Mouse (Mus musculus): ENCODE data around the gene Galnt2. TPM values are rescaled to one million over a fixed set of nuclear protein-coding genes. Genes with fewer than 3 reads are reported as not detected.

Galnt2 gene
- polyA plus RNA-seq, 1 experiment, result 34.1 TPM

DNA sequence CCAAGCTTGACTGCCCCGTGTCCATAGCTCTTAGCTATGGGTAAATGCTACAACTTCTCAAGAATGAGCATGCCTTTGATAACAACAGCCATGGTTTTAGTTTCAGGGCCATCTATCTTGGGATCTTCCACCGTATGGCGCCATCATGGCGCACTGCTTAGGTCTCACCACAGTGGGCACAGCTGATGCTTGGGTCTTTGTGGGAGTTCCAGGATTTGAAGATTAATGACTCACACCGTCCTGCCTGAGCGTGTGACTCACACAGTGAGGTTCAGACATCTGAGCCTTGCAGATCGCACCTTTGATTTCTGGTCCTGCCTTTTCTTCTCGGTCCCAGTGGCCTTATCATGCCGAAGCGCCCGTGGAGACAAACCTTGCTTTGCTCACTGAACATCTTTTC, 39.7 kb downstream of the Galnt2 start:
- Histone ChIP-seq H3K4me1 (ENCODE audit: control insufficient read depth, insufficient read depth, insufficient read length, low read length) (peaks cover 39% of the 10 kb centered on the region), H3K4me3 (ENCODE audit: insufficient read depth, low read depth, low read length) (no peak overlapping the region), H3K27ac (replicated peaks; ENCODE audit: low read depth, low read length) (0 out of 2 replicates have a peak overlapping the region, but pooled peaks have one; percentile 11)

DNA sequence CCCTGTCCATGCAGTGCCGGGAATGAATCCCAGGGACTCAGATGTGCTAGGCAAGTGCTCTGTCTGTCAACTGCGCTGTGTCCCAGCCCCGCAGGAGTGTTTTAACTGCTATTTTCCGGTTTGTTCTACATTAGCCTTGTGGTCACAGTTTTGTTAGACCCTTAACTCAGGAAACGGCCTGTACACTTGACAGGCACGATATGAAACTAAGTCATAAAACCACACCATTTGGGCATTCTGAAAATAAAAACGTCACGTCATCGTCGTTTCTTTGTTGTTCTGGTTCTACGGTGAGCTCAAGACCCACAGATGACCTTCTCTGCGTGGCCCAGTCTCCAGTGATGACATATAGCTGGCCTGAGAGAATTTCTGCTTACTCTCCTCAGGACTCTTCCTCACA, 40.3 kb downstream of the Galnt2 start:
- Histone ChIP-seq H3K4me3 (ENCODE audit: insufficient read depth, low read depth, low read length) (no peak overlapping the region), H3K4me1 (ENCODE audit: control insufficient read depth, insufficient read depth, insufficient read length, low read length) (peaks cover 35% of the 10 kb centered on the region), H3K27ac (replicated peaks; ENCODE audit: low read depth, low read length) (peak overlapping the region; percentile 94)

- no peak overlapping the region for H3K4me3 ChIP-seq (ENCODE audit: insufficient read depth, low read depth, low read length)
- H3K27ac ChIP-seq (replicated peaks; ENCODE audit: low read depth, low read length), result peak overlapping the region; percentile 94
- peaks cover 41% of the 10 kb centered on the region for H3K4me1 ChIP-seq (ENCODE audit: control insufficient read depth, insufficient read depth, insufficient read length, low read length)
These were observed 41.6 kb downstream of the Galnt2 start for GRCm38 (mm10) chr8:124272792-124273191.

DNA sequence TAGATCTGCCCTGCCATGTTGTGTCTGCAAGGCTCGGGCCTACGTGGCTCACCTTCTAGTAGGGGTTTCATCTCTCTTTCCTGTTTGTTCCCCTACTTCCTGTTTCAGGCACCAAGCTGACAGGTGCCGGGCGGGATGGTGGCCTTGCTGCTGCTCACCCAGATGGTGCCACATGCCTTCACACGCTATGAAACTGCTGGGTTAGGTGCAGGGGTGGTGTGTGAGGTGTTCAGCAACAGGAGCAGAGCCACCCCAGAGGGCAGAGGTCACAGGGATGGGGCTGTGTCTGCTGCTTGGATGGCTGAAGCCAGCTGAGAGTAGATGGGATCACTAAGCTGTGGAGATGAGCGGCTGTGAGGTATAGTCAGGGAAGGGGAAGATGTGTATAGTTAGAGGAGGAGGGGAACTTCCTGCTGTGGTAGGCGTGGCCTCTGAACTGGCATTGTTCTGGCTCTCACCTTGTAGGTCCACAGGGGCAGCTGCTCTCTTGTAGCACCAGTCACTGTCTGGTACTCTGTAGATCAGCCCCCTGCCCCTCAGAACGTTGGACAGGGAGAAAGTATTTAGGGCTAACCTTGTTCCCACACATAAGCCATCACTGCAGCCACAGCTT, 42.5 kb downstream of the Galnt2 start:
- Histone ChIP-seq H3K27ac (replicated peaks; ENCODE audit: low read depth, low read length) (peak overlapping the region; percentile 82), H3K4me1 (ENCODE audit: control insufficient read depth, insufficient read depth, insufficient read length, low read length) (peaks cover 48% of the 10 kb centered on the region), H3K4me3 (ENCODE audit: insufficient read depth, low read depth, low read length) (no peak overlapping the region)

GRCm38 (mm10) chr8:124274441-124275120, 43.4 kb downstream of the Galnt2 start:
- peaks cover 56% of the 10 kb centered on the region for H3K4me1 ChIP-seq (ENCODE audit: control insufficient read depth, insufficient read depth, insufficient read length, low read length)
- H3K27ac ChIP-seq (replicated peaks; ENCODE audit: low read depth, low read length), result peak overlapping the region; percentile 82; the same call in 1 of the 2 replicates

DNA sequence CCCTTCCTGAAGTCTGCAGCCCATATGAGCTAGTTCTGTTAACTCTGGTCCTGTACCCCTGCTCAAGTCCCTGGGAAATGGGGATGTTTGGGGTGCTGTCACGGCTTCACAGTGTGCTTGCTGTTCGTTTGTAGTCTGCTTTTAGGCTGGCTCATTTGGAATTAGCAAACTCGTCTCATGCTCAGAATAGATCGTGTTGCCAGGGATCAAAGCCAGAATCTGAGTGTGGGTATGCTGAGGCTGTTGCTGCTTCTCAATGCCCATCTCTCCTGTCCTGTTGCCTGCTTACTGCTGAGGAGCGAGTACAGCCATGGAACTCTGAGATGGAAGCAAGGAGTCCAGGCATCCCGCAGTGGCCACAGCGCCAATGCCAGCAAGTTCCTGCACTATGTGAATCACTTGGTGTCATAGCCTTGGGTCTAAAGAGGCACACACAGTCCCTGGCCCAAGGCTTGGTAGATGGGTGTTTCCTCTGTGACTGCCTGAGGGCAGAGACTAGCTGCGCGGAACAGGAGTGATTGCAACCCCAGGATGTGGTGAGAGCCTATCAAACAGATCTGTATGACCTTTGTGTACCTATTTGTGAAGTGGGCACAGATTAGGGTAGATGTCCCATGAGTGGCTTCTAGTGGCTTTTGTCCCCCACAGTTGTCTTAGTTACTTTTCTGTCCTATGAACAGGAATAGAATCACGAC, 44.3 kb downstream of the Galnt2 start:
- H3K27ac ChIP-seq (replicated peaks; ENCODE audit: low read depth, low read length), result peak overlapping the region; percentile 13
- no peak overlapping the region for H3K4me3 ChIP-seq (ENCODE audit: insufficient read depth, low read depth, low read length)
- peaks cover 61% of the 10 kb centered on the region for H3K4me1 ChIP-seq (ENCODE audit: control insufficient read depth, insufficient read depth, insufficient read length, low read length)

More at GRCm38 (mm10) chr8:124274441-124275120, 43.4 kb downstream of the Galnt2 start:
- no peak overlapping the region for H3K4me3 ChIP-seq (ENCODE audit: insufficient read depth, low read depth, low read length)

DNA sequence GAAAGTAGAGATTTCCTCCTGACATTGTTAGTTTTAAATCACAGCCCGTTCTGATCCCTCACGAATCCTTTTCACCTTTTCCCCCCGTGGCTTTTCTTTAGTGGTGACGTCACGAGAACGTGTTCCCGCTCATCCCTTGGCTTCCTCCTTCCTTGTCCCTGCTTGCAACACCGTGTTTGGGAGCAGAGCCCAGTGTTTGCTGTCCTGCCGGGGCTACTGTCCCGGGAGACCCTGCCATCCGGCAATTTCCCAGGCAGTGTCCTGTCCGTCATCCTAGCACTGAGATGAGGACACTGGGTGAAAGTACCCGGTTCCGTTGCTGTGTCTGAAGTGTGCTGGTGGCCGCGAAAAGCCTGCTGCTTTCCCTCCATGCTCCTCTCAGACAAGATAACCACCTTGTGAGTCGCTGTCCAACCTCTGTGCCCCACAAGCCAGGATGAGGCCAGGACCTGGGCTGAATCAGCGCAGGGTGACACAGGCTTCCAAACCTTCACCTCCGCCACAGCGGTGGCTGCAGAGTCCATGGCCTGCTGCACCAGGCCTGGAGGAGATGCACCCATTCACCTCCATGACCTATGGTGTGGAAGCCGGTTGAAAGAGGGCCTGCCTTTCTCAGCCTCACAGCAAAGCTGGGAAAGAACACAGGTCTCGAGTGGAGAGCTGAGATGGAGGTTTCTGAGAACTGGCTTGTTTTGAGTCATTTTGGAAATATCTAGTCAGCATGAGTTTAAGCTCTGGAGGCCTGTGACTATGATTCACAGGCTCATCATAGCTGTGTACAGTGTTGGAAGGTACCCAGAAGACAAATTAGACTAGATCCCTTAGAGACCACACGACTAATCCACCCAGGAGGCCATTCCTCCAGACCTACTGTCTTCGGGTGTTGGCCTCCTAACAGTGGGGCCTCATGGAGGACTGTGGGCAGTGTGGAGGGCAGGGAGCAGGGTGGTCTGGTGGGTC, 47.0 kb downstream of the Galnt2 start:
- peaks cover 71% of the 10 kb centered on the region for H3K4me1 ChIP-seq (ENCODE audit: control insufficient read depth, insufficient read depth, insufficient read length, low read length)

DNA sequence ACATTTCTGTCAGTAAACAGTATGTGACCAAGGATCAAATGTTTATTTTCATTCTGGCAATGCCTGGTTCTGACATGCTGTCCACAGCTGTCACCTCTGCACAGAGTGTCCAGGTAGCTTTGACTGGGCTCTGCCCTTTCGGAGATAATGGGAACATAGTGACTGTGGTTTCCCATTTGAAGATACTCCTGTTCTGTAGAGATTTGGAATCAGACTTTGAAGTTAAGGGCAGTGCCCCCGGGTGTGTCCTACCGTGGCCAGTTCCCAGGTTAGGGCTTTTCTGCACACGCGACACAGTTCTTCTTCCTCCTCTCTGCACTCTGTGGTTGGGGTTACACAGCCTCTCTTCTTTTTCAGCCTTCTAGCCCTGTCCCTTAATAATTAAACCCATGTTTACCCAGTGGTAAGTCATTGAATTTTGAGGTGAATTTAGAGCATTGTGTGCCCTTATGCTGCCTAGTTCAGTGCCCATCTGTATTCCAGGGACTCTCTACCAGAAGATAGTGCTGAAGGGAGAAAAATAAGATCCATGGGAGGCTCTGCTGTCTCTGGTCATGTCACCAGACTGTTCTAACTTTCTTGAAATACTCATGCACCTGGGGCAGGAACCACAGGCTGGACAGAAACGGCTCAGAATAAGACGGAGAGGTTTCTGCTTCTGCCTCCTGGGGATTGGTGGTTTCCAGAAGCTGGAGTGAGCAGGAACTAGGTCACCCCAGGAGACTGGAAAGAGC, 47.9 kb downstream of the Galnt2 start:
- no peak overlapping the region for H3K4me3 ChIP-seq (ENCODE audit: insufficient read depth, low read depth, low read length)
- H3K27ac ChIP-seq (replicated peaks; ENCODE audit: low read depth, low read length), result peak overlapping the region; percentile 93
- H3K4me1 ChIP-seq (ENCODE audit: control insufficient read depth, insufficient read depth, insufficient read length, low read length), result peaks cover 71% of the 10 kb centered on the region

More for the DNA sequence above, 47.0 kb downstream of the Galnt2 start:
- Histone ChIP-seq H3K4me3 (ENCODE audit: insufficient read depth, low read depth, low read length) (0 out of 2 replicates have a peak overlapping the region, but pooled peaks have one; percentile 2), H3K27ac (replicated peaks; ENCODE audit: low read depth, low read length) (peak overlapping the region; percentile 93)

DNA sequence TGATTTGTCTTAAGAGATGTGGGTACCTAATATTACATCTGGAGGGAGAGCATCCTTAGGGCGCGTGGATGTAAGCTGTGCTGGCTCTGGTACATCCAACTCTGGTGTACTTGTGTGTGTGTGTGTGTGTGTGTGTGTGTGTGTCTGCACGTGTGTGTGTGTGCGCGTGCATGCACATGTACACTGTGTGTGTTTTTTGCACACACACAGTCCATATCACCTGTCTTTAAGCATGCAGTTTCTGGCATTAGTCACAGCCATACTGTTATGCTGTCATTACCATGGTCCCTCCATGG, 48.4 kb downstream of the Galnt2 start:
- Histone ChIP-seq H3K4me3 (ENCODE audit: insufficient read depth, low read depth, low read length) (no peak overlapping the region), H3K27ac (replicated peaks; ENCODE audit: low read depth, low read length) (no peak overlapping the region), H3K4me1 (ENCODE audit: control insufficient read depth, insufficient read depth, insufficient read length, low read length) (peaks cover 75% of the 10 kb centered on the region)

GRCm38 (mm10) chr8:124281700-124282541, 50.7 kb downstream of the Galnt2 start:
- Histone ChIP-seq H3K4me3 (ENCODE audit: insufficient read depth, low read depth, low read length) (no peak overlapping the region), H3K27ac (replicated peaks; ENCODE audit: low read depth, low read length) (0 out of 2 replicates have a peak overlapping the region, but pooled peaks have one; percentile 14), H3K4me1 (ENCODE audit: control insufficient read depth, insufficient read depth, insufficient read length, low read length) (peaks cover 77% of the 10 kb centered on the region)

DNA sequence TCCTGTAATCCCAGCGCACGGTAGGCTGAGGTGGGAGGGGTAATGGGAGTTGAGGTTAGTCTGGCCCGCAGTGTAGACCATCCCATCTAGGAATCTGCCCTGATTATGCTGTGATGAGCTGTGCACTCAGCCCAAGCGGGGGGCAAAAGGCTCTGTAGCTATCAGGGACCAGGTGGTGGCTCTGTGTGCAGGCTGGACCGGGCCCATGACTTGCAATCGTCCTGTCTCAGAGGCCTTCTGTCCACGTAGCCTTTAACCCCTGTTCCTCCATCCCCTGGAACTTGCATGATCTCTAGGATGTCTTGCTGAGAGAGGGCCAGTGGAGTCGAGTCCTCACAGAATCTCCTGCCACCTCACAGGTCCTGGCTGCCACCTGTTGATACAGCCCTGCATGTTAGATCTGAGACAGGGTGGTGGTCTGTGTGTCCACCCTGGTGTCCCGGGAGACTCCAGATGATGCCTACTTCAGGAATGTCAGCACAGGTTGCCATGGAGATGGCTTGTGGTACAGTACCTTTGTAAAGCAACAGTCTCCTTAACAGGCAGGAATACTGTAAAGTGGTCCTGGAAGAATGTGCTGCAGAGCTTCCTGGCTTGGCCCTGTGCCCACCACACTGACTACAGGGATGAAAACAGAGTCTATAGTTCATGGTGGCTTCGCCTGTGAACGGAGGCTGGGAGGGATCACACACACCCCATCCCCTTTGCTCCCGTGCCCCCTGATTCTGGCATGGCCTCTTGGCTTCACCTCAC, 51.9 kb downstream of the Galnt2 start:
- H3K4me1 ChIP-seq (ENCODE audit: control insufficient read depth, insufficient read depth, insufficient read length, low read length), result peaks cover 68% of the 10 kb centered on the region
- no peak overlapping the region for H3K4me3 ChIP-seq (ENCODE audit: insufficient read depth, low read depth, low read length)
- no peak overlapping the region for H3K27ac ChIP-seq (replicated peaks; ENCODE audit: low read depth, low read length)

DNA sequence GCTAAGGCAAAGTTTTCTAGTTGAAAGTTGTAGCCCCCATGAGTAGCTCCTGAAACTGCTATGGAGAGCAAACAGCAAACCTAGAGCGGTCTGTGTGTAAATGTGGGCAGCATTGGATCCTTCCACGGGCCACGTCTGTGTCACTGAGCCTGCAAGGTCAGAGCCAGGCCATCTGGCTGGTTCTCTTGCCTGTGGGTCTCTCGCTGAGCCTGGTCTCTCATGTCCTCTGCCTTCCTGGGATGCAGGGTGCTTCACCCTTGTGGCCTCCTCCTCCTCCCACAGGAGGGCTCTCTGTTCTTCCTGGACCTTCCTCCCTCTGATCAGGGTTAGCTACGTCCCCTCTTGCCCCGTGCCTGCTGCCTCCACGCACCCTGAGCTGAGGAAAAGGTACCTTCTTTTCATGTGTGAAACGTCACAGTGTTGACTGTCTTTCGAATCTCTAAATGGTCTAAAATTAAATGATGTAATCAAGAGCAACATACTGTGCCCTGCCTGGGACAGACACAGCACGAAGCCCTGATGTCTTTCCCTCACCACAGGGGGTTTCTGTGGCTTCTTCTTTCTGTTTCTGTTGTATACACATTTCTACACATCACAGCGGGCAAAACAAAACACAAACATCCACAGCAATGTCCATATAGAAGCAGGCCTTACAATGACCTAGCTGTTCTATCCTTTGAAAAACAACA, 52.6 kb downstream of the Galnt2 start:
- Histone ChIP-seq H3K4me1 (ENCODE audit: control insufficient read depth, insufficient read depth, insufficient read length, low read length) (peaks cover 61% of the 10 kb centered on the region), H3K4me3 (ENCODE audit: insufficient read depth, low read depth, low read length) (no peak overlapping the region), H3K27ac (replicated peaks; ENCODE audit: low read depth, low read length) (peak overlapping the region; percentile 53)

Data from brown adipose tissue, adult 24 weeks (tissue).